Comparison of ENCODE assay signal across 31 mouse cellular contexts in the genomic region with DNA sequence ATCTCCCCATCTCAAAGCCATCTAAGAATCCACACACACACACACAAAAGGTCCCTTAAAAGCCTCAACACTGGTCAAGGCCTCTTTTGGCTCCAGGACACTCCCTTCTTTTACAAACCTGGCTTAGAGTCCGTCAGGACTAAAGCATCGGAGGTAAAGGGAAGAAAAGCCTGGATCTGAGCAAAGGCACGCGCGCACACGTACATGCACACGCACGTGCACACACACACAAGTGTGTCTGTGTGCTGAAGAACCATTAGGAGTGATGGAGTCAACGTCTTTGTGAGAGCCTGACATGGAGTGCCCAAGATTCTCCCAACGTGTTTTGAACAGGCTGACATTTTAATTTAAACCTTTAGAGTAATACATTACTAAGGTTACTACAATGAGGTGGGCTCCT. TPM values are rescaled to one million over a fixed set of nuclear protein-coding genes. Genes with fewer than 3 reads are reported as not detected.
A peak's percentile ranks its signal among the peaks of the same experiment; 100 is the strongest.
DNase-seq lines count a peak whose midpoint lies in the region; ATAC-seq and TF ChIP-seq lines count a peak whose summit lies in the region.
"Had no signal": no experiment of that assay in that cellular context is flagged by ENCODE, and none has a peak within 500 bp of the region (broad histone marks: within the 10 kb centered on the region; RNA-seq: fewer than 3 reads in every experiment).

No protein-coding gene starts in this region.

- H3K27ac ChIP-seq in heart, embryonic 10.5 days, result no peak overlapping the region
- H3K27ac ChIP-seq in embryonic facial prominence, embryonic 13.5 days, result no peak overlapping the region
- H3K27ac ChIP-seq in thymus, adult 2 months (ENCODE audit: control insufficient read depth, insufficient read depth, low read length), result no peak overlapping the region
- H3K27ac ChIP-seq: hindbrain, embryonic 12.5 days; liver, embryonic 14.5 days; neural tube, embryonic 15.5 days; stomach, postnatal 0 days had no signal

- peak; percentile 58 for DNase-seq in heart, embryonic 10.5 days (ENCODE audit: low spot score)
- DNase-seq in heart, postnatal 4 days, result no peak
- DNase-seq in retina, postnatal 1 day, result peak; percentile 27
- DNase-seq in retina, embryonic 14.5 days (ENCODE audit: low spot score), result no peak
- no peak for DNase-seq in thymus, adult 2 months
- no peak for DNase-seq in right cerebral cortex, adult 2 months (ENCODE audit: low spot score in 2 of 2)
- DNase-seq: adrenal gland, postnatal 25 days; cerebellum, adult 11-12 months; cerebellum, adult 9-11 months; heart, postnatal 14 days; kidney, adult 9 months; kidney, postnatal 14 days; liver; lung, adult 2 months; lung, postnatal 14 days; right cerebral cortex, adult 18-20 months; right cerebral cortex, postnatal 4 days; thymus, adult 18-20 months; thymus, postnatal 36 days had no signal

- no peaks in the 10 kb centered on the region for H3K36me3 ChIP-seq in heart, embryonic 10.5 days
- H3K36me3 ChIP-seq in embryonic facial prominence, embryonic 13.5 days, result no peaks in the 10 kb centered on the region
- no peaks in the 10 kb centered on the region for H3K36me3 ChIP-seq in thymus, adult 2 months (ENCODE audit: control insufficient read depth, insufficient read depth, low read length)
- H3K36me3 ChIP-seq: hindbrain, embryonic 12.5 days; neural tube, embryonic 15.5 days had no signal

- 0 out of 2 replicates have a peak overlapping the region, but pooled peaks have one; percentile 5 for H3K4me2 ChIP-seq in embryonic facial prominence, embryonic 13.5 days
- H3K4me2 ChIP-seq: hindbrain, embryonic 12.5 days; neural tube, embryonic 15.5 days had no signal

- H3K4me1 ChIP-seq in heart, embryonic 10.5 days, result peaks cover 19% of the 10 kb centered on the region
- peaks cover 26% of the 10 kb centered on the region for H3K4me1 ChIP-seq in embryonic facial prominence, embryonic 13.5 days
- no peaks in the 10 kb centered on the region for H3K4me1 ChIP-seq in thymus, adult 2 months (replicated peaks; ENCODE audit: control insufficient read depth, insufficient read depth, low read length)

- TF ChIP-seq CTCF in thymus, adult 2 months (IDR thresholded peaks at IDR 0.05; ENCODE audit: borderline replicate concordance, control insufficient read depth, extremely low read depth, insufficient read depth, low read length, poor library complexity), result no peak

- H3K27me3 ChIP-seq in heart, embryonic 10.5 days (ENCODE audit: insufficient read depth, poor library complexity, severe bottlenecking), result peaks cover 98% of the 10 kb centered on the region
- peaks cover 98% of the 10 kb centered on the region for H3K27me3 ChIP-seq in embryonic facial prominence, embryonic 13.5 days
- H3K27me3 ChIP-seq in thymus, adult 2 months (ENCODE audit: control insufficient read depth, insufficient read depth, low read length), result peaks cover 39% of the 10 kb centered on the region

- 2% methylated on average over 10 of the region's 10 CpGs for WGBS in heart, embryonic 10.5 days
- 15% methylated on average over 10 of the region's 10 CpGs for WGBS in embryonic facial prominence, embryonic 13.5 days
- WGBS in thymus, adult 2 months, result 9% methylated on average over 10 of the region's 10 CpGs

- ATAC-seq in embryonic facial prominence, embryonic 13.5 days (ENCODE audit: insufficient number of reproducible peaks, insufficient read depth, low FRiP score, low TSS enrichment, low read depth), result no peak
- ATAC-seq: CD4-positive, CD25-positive, alpha-beta regulatory T cell, adult 4 months; forebrain, embryonic 16.5 days; intestine, embryonic 16.5 days had no signal

- no peak overlapping the region for H3K9ac ChIP-seq in embryonic facial prominence, embryonic 13.5 days
- H3K9ac ChIP-seq: hindbrain, embryonic 12.5 days; liver, embryonic 14.5 days; neural tube, embryonic 15.5 days had no signal

- no peaks in the 10 kb centered on the region for H3K9me3 ChIP-seq in heart, embryonic 10.5 days
- H3K9me3 ChIP-seq in embryonic facial prominence, embryonic 13.5 days, result no peaks in the 10 kb centered on the region
- H3K9me3 ChIP-seq: hindbrain, embryonic 12.5 days; neural tube, embryonic 15.5 days had no signal

- H3K4me3 ChIP-seq in heart, embryonic 10.5 days, result no peak overlapping the region
- H3K4me3 ChIP-seq in embryonic facial prominence, embryonic 13.5 days, result no peak overlapping the region
- H3K4me3 ChIP-seq in thymus, adult 2 months (ENCODE audit: control insufficient read depth, insufficient read depth, low read length), result no peak overlapping the region
- H3K4me3 ChIP-seq: hindbrain, embryonic 12.5 days; neural tube, embryonic 15.5 days had no signal

- TF ChIP-seq POLR2A in thymus, adult 2 months (IDR thresholded peaks at IDR 0.05; ENCODE audit: control insufficient read depth, extremely low read depth, insufficient read depth, low read length, poor library complexity), result no peak

RNA-seq across cellular contexts. Expression of a gene that starts 8.7 kb away (rescaled TPM):
- polyA plus RNA-seq in heart, embryonic 10.5 days (2016; fragmentation: Nextera tagmentation; extraction: Ambion mirVana), result 35.1 and 60.0 TPM in 2 replicates
- 10 to 100 TPM in 1 of 2 experiments, 1 to 10 TPM in 1; 9.4 to 12.8 TPM for total RNA-seq in heart, postnatal 4 days (2021)
- polyA plus RNA-seq in embryonic facial prominence, embryonic 13.5 days (2015; fragmentation: Nextera tagmentation; extraction: Ambion mirVana), result 62.5 and 65.6 TPM in 2 replicates
- polyA plus RNA-seq in thymus, adult 2 months (2012; rRNA removed), result 0.19 and 0.26 TPM in 2 replicates
- total RNA-seq: layer of hippocampus, postnatal 10 days; left cerebral cortex, adult 18-20 months; left cerebral cortex, postnatal 14 days had no signal
- polyA plus RNA-seq: spleen, adult 2 months had no signal

Comparison
In these comparisons a context has a peak if more than half of its experiments do, and no peak if none do; other contexts are left out.
1. DNase-seq: peak in heart, embryonic 10.5 days (single experiment) and retina, postnatal 1 day (single experiment); none in heart, postnatal 4 days (single experiment), retina, embryonic 14.5 days (single experiment), thymus, adult 2 months (single experiment) and right cerebral cortex, adult 2 months (0 of 2).
2. RNA of a gene that starts 8.7 kb away (polyA plus RNA-seq): 62.5 to 65.6 TPM in embryonic facial prominence, embryonic 13.5 days and 35.1 to 60.0 TPM in heart, embryonic 10.5 days; 0.19 to 0.26 TPM in thymus, adult 2 months; every median in the first group is over 10 times any median in the second.